In genomic region chr12:69159578-69159940, GRCm38 (mm10) we compare ENCODE assay signal across 7 mouse cellular contexts. TPM values are rescaled to one million over a fixed set of nuclear protein-coding genes. Genes with fewer than 3 reads are reported as not detected.
A peak's percentile ranks its signal among the peaks of the same experiment; 100 is the strongest.
DNase-seq lines count a peak whose midpoint lies in the region; ATAC-seq and TF ChIP-seq lines count a peak whose summit lies in the region.

No protein-coding gene starts in this region.

- H3K4me2 ChIP-seq in midbrain, embryonic 15.5 days, result peak overlapping the region; percentile 28; the same call in 1 of the 2 replicates

- H3K27ac ChIP-seq in testis, adult 2 months (ENCODE audit: control insufficient read depth, insufficient read depth, low read depth, low read length), result no peak overlapping the region
- H3K27ac ChIP-seq in midbrain, embryonic 15.5 days, result peak overlapping the region; percentile 53; the same call in 1 of the 2 replicates

- H3K4me1 ChIP-seq in testis, adult 2 months (ENCODE audit: control insufficient read depth, insufficient read depth, low read length), result peaks cover 3% of the 10 kb centered on the region; the same call in 1 of the 2 replicates
- H3K4me1 ChIP-seq in midbrain, embryonic 15.5 days, result peaks cover 9% of the 10 kb centered on the region

- H3K36me3 ChIP-seq in testis, adult 2 months (ENCODE audit: control insufficient read depth, insufficient read depth, low read length), result 0 out of 2 replicates have a peak, but pooled peaks cover 1% of the 10 kb centered on the region
- H3K36me3 ChIP-seq in midbrain, embryonic 15.5 days (replicated peaks), result peaks cover 11% of the 10 kb centered on the region; the same call in 1 of the 2 replicates

- no peak overlapping the region for H3K9ac ChIP-seq in midbrain, embryonic 15.5 days

- peak overlapping the region; percentile 95 for H3K4me3 ChIP-seq in testis, adult 2 months (ENCODE audit: control insufficient read depth, low read depth, low read length)
- H3K4me3 ChIP-seq in midbrain, embryonic 15.5 days, result peak overlapping the region; percentile 66

- no peaks in the 10 kb centered on the region for H3K27me3 ChIP-seq in testis, adult 2 months (ENCODE audit: control insufficient read depth, insufficient read depth, low read length)
- no peaks in the 10 kb centered on the region for H3K27me3 ChIP-seq in midbrain, embryonic 15.5 days (replicated peaks)

- 5% methylated on average over 9 of the region's 9 CpGs for WGBS in midbrain, embryonic 15.5 days

- DNase-seq in testis, postnatal 10 days (ENCODE audit: low spot score), result no peak
- peak; percentile 86 for DNase-seq in c-Kit-negative CD71-positive TER-119-positive erythroid progenitor cells, embryonic 14.5 days (ENCODE audit: low read depth, low spot score)
- peak; percentile 18 to 27 for DNase-seq in kidney, postnatal 36 days
- DNase-seq in ovary, postnatal 10 days (ENCODE audit: low spot score), result no peak

- no peak for TF ChIP-seq CTCF in testis, adult 2 months (IDR thresholded peaks at IDR 0.05; ENCODE audit: control insufficient read depth, insufficient read depth, insufficient replicate concordance, low read depth, low read length)

- no peak for TF ChIP-seq POLR2A in testis, adult 2 months (IDR thresholded peaks at IDR 0.05; ENCODE audit: control insufficient read depth, low read depth, low read length)

- no peaks in the 10 kb centered on the region for H3K9me3 ChIP-seq in midbrain, embryonic 15.5 days

- peak; percentile 57 for ATAC-seq in granulocyte monocyte progenitor cell, adult 5-6 weeks (replicated peaks; ENCODE audit: poor library complexity, severe bottlenecking)
- ATAC-seq in midbrain, embryonic 15.5 days (replicated peaks), result peak; percentile 7; the same call in 1 of the 2 replicates

RNA-seq across cellular contexts. Expression of gene Rps29, which starts 0.6 kb away (rescaled TPM):
- polyA plus RNA-seq in testis, adult 2 months (2012; rRNA removed), result 1,043 and 1,232 TPM in 2 replicates
- 3,535 and 4,742 TPM in 2 replicates for total RNA-seq in granulocyte monocyte progenitor cell, adult 5-6 weeks (2014; fragmentation: Nextera tagmentation)
- 1,829 and 1,856 TPM in 2 replicates for total RNA-seq in granulocyte monocyte progenitor cell, adult 5-6 weeks (2017)
- 1,021 and 1,031 TPM in 2 replicates for polyA plus RNA-seq in midbrain, embryonic 15.5 days (2015; fragmentation: Nextera tagmentation; extraction: Ambion mirVana)

RNA-seq across cellular contexts. Expression of gene Lrr1, which starts 9.1 kb away (rescaled TPM):
- 2.3 and 3.3 TPM in 2 replicates for polyA plus RNA-seq in testis, adult 2 months (2012; rRNA removed)
- total RNA-seq in granulocyte monocyte progenitor cell, adult 5-6 weeks (2014; fragmentation: Nextera tagmentation), result 24.0 and 29.8 TPM in 2 replicates
- 12.3 and 15.8 TPM in 2 replicates for total RNA-seq in granulocyte monocyte progenitor cell, adult 5-6 weeks (2017)
- polyA plus RNA-seq in midbrain, embryonic 15.5 days (2015; fragmentation: Nextera tagmentation; extraction: Ambion mirVana), result 2.7 and 3.3 TPM in 2 replicates

RNA-seq across cellular contexts. Expression of gene Rpl36al, which starts 24.3 kb away (rescaled TPM):
- polyA plus RNA-seq in testis, adult 2 months (2012; rRNA removed), result 144 and 183 TPM in 2 replicates
- 1,057 and 1,062 TPM in 2 replicates for total RNA-seq in granulocyte monocyte progenitor cell, adult 5-6 weeks (2014; fragmentation: Nextera tagmentation)
- 1,430 and 1,531 TPM in 2 replicates for total RNA-seq in granulocyte monocyte progenitor cell, adult 5-6 weeks (2017)
- 274 and 297 TPM in 2 replicates for polyA plus RNA-seq in midbrain, embryonic 15.5 days (2015; fragmentation: Nextera tagmentation; extraction: Ambion mirVana)

RNA-seq across cellular contexts. Expression of gene Mgat2, which starts 24.4 kb away (rescaled TPM):
- 10.2 and 12.0 TPM in 2 replicates for polyA plus RNA-seq in testis, adult 2 months (2012; rRNA removed)
- 96.2 and 111 TPM in 2 replicates for total RNA-seq in granulocyte monocyte progenitor cell, adult 5-6 weeks (2014; fragmentation: Nextera tagmentation)
- total RNA-seq in granulocyte monocyte progenitor cell, adult 5-6 weeks (2017), result 153 and 186 TPM in 2 replicates
- polyA plus RNA-seq in midbrain, embryonic 15.5 days (2015; fragmentation: Nextera tagmentation; extraction: Ambion mirVana), result 38.5 and 39.4 TPM in 2 replicates

RNA-seq across cellular contexts. Expression of gene Gm49383, which starts 37.3 kb away (rescaled TPM):
- polyA plus RNA-seq in testis, adult 2 months (2012; rRNA removed), result 0.11 TPM in 1 of 2 replicates, not detected in the other
- total RNA-seq in granulocyte monocyte progenitor cell, adult 5-6 weeks (2014; fragmentation: Nextera tagmentation), result 4.1 and 5.3 TPM in 2 replicates
- total RNA-seq in granulocyte monocyte progenitor cell, adult 5-6 weeks (2017), result 27.0 and 31.0 TPM in 2 replicates
- polyA plus RNA-seq in midbrain, embryonic 15.5 days (2015; fragmentation: Nextera tagmentation; extraction: Ambion mirVana), result 12.7 and 14.6 TPM in 2 replicates

Comparison
In these comparisons a context has a peak if more than half of its experiments do, and no peak if none do; other contexts are left out.
1. DNase-seq: peak in c-Kit-negative CD71-positive TER-119-positive erythroid progenitor cells, embryonic 14.5 days (single experiment) and kidney, postnatal 36 days (2 of 2); none in testis, postnatal 10 days (single experiment) and ovary, postnatal 10 days (single experiment).